ENCODE assay signal across 25 mouse cellular contexts in genomic region chr17:56954871-56955270, GRCm38 (mm10). TPM values are rescaled to one million over a fixed set of nuclear protein-coding genes. Genes with fewer than 3 reads are reported as not detected.
DNase-seq lines count a peak whose midpoint lies in the region; ATAC-seq and TF ChIP-seq lines count a peak whose summit lies in the region.
"Had no signal": no experiment of that assay in that cellular context is flagged by ENCODE, and none has a peak within 500 bp of the region (broad histone marks: within the 10 kb centered on the region; RNA-seq: fewer than 3 reads in every experiment).

No protein-coding gene starts in this region.

- 73% methylated on average over 7 of the region's 7 CpGs for WGBS in heart, embryonic 11.5 days (ENCODE audit: insufficient replicate concordance)
- WGBS in intestine, embryonic 14.5 days, result 79% methylated on average over 7 of the region's 7 CpGs
- WGBS in intestine, postnatal 0 days, result 87% methylated on average over 7 of the region's 7 CpGs
- 89% methylated on average over 7 of the region's 7 CpGs for WGBS in limb, embryonic 10.5 days
- 83% methylated on average over 7 of the region's 7 CpGs for WGBS in hindbrain, embryonic 11.5 days

- no peaks in the 10 kb centered on the region for H3K9me3 ChIP-seq in heart, embryonic 11.5 days (replicated peaks; ENCODE audit: control insufficient read depth, low read length)
- H3K9me3 ChIP-seq in intestine, embryonic 14.5 days (ENCODE audit: control insufficient read depth, low read length), result no peaks in the 10 kb centered on the region
- no peaks in the 10 kb centered on the region for H3K9me3 ChIP-seq in intestine, postnatal 0 days (ENCODE audit: control insufficient read depth)
- no peaks in the 10 kb centered on the region for H3K9me3 ChIP-seq in limb, embryonic 10.5 days (replicated peaks)
- no peaks in the 10 kb centered on the region for H3K9me3 ChIP-seq in hindbrain, embryonic 11.5 days (ENCODE audit: control insufficient read depth, low read length)
- H3K9me3 ChIP-seq: embryonic facial prominence, embryonic 13.5 days; embryonic facial prominence, embryonic 15.5 days; forebrain, embryonic 12.5 days had no signal

- H3K9ac ChIP-seq in heart, embryonic 11.5 days (ENCODE audit: low read depth, low read length), result no peak overlapping the region
- no peak overlapping the region for H3K9ac ChIP-seq in intestine, embryonic 14.5 days (ENCODE audit: low read length)
- no peak overlapping the region for H3K9ac ChIP-seq in intestine, postnatal 0 days (ENCODE audit: low read depth, low read length)
- no peak overlapping the region for H3K9ac ChIP-seq in hindbrain, embryonic 11.5 days (ENCODE audit: low read depth, low read length)
- H3K9ac ChIP-seq: embryonic facial prominence, embryonic 13.5 days; embryonic facial prominence, embryonic 15.5 days; forebrain, embryonic 12.5 days had no signal

- TF ChIP-seq CTCF in intestine, postnatal 0 days (IDR thresholded peaks at IDR 0.05; ENCODE audit: low read depth), result no peak

- no peaks in the 10 kb centered on the region for H3K27me3 ChIP-seq in heart, embryonic 11.5 days (ENCODE audit: control insufficient read depth, insufficient read depth, low read length)
- H3K27me3 ChIP-seq in intestine, embryonic 14.5 days (replicated peaks; ENCODE audit: control insufficient read depth, insufficient read depth, low read length), result no peaks in the 10 kb centered on the region
- H3K27me3 ChIP-seq in intestine, postnatal 0 days (replicated peaks; ENCODE audit: control insufficient read depth, insufficient read depth, low read length), result no peaks in the 10 kb centered on the region
- no peaks in the 10 kb centered on the region for H3K27me3 ChIP-seq in limb, embryonic 10.5 days (ENCODE audit: low read depth, poor library complexity, severe bottlenecking)
- H3K27me3 ChIP-seq in hindbrain, embryonic 11.5 days (ENCODE audit: control insufficient read depth, insufficient read depth, low read length), result no peaks in the 10 kb centered on the region
- H3K27me3 ChIP-seq: embryonic facial prominence, embryonic 13.5 days; embryonic facial prominence, embryonic 15.5 days; forebrain, embryonic 12.5 days had no signal

- ATAC-seq in heart, embryonic 11.5 days (replicated peaks; ENCODE audit: insufficient number of reproducible peaks, low FRiP score, low TSS enrichment), result no peak
- ATAC-seq in intestine, embryonic 14.5 days (replicated peaks; ENCODE audit: low FRiP score, low TSS enrichment, low read depth), result no peak
- ATAC-seq in intestine, postnatal 0 days, result no peak
- ATAC-seq in hindbrain, embryonic 11.5 days (ENCODE audit: low FRiP score), result no peak
- ATAC-seq: forebrain, embryonic 14.5 days; forebrain, embryonic 16.5 days had no signal

- no peak overlapping the region for H3K27ac ChIP-seq in heart, embryonic 11.5 days (ENCODE audit: low read depth, low read length)
- no peak overlapping the region for H3K27ac ChIP-seq in intestine, embryonic 14.5 days (ENCODE audit: low read depth)
- H3K27ac ChIP-seq in intestine, postnatal 0 days (ENCODE audit: low read depth, low read length), result no peak overlapping the region
- H3K27ac ChIP-seq in limb, embryonic 10.5 days, result no peak overlapping the region
- no peak overlapping the region for H3K27ac ChIP-seq in hindbrain, embryonic 11.5 days (ENCODE audit: low read depth, low read length)
- H3K27ac ChIP-seq: embryonic facial prominence, embryonic 13.5 days; embryonic facial prominence, embryonic 15.5 days; forebrain, embryonic 12.5 days had no signal

- H3K4me1 ChIP-seq in heart, embryonic 11.5 days (ENCODE audit: control insufficient read depth, insufficient read depth, low read length), result no peaks in the 10 kb centered on the region
- H3K4me1 ChIP-seq in intestine, embryonic 14.5 days (replicated peaks; ENCODE audit: control insufficient read depth, insufficient read depth, low read length), result no peaks in the 10 kb centered on the region
- H3K4me1 ChIP-seq in intestine, postnatal 0 days (replicated peaks; ENCODE audit: control insufficient read depth, insufficient read depth, low read length), result no peaks in the 10 kb centered on the region
- H3K4me1 ChIP-seq in limb, embryonic 10.5 days, result 0 out of 2 replicates have a peak, but pooled peaks cover 3% of the 10 kb centered on the region
- no peaks in the 10 kb centered on the region for H3K4me1 ChIP-seq in hindbrain, embryonic 11.5 days (replicated peaks; ENCODE audit: control insufficient read depth, insufficient read depth, low read length)
- H3K4me1 ChIP-seq: embryonic facial prominence, embryonic 15.5 days; forebrain, embryonic 12.5 days had no signal

- no peaks in the 10 kb centered on the region for H3K36me3 ChIP-seq in heart, embryonic 11.5 days (ENCODE audit: control insufficient read depth, insufficient read depth, low read length)
- no peaks in the 10 kb centered on the region for H3K36me3 ChIP-seq in intestine, embryonic 14.5 days (ENCODE audit: control insufficient read depth, insufficient read depth, low read length)
- no peaks in the 10 kb centered on the region for H3K36me3 ChIP-seq in intestine, postnatal 0 days (ENCODE audit: control insufficient read depth, insufficient read depth)
- no peaks in the 10 kb centered on the region for H3K36me3 ChIP-seq in limb, embryonic 10.5 days
- no peaks in the 10 kb centered on the region for H3K36me3 ChIP-seq in hindbrain, embryonic 11.5 days (ENCODE audit: control insufficient read depth, insufficient read depth, low read length)
- H3K36me3 ChIP-seq: embryonic facial prominence, embryonic 13.5 days; embryonic facial prominence, embryonic 15.5 days; forebrain, embryonic 12.5 days had no signal

- no peak overlapping the region for H3K4me3 ChIP-seq in heart, embryonic 11.5 days (ENCODE audit: low read depth, low read length)
- H3K4me3 ChIP-seq in intestine, embryonic 14.5 days (ENCODE audit: low read depth, low read length), result no peak overlapping the region
- no peak overlapping the region for H3K4me3 ChIP-seq in intestine, postnatal 0 days (ENCODE audit: low read depth, low read length)
- H3K4me3 ChIP-seq in limb, embryonic 10.5 days, result no peak overlapping the region
- H3K4me3 ChIP-seq in hindbrain, embryonic 11.5 days (ENCODE audit: low read depth, low read length), result no peak overlapping the region
- H3K4me3 ChIP-seq: embryonic facial prominence, embryonic 13.5 days; embryonic facial prominence, embryonic 15.5 days; erythroblast, embryonic 14.5 days; forebrain, embryonic 12.5 days had no signal

- H3K4me2 ChIP-seq in heart, embryonic 11.5 days, result no peak overlapping the region
- no peak overlapping the region for H3K4me2 ChIP-seq in intestine, embryonic 14.5 days (ENCODE audit: low read length)
- no peak overlapping the region for H3K4me2 ChIP-seq in intestine, postnatal 0 days (replicated peaks; ENCODE audit: low read depth)
- no peak overlapping the region for H3K4me2 ChIP-seq in hindbrain, embryonic 11.5 days (replicated peaks; ENCODE audit: low read depth, low read length)
- H3K4me2 ChIP-seq: embryonic facial prominence, embryonic 13.5 days; embryonic facial prominence, embryonic 15.5 days; forebrain, embryonic 12.5 days had no signal

- peak; percentile 76 for DNase-seq in heart, adult 11 months
- DNase-seq in intestine, embryonic 14.5 days (ENCODE audit: low spot score), result peak; percentile 3
- DNase-seq in limb, embryonic 10.5 days (ENCODE audit: low spot score), result peak; percentile 24
- DNase-seq in hindbrain, embryonic 11.5 days (ENCODE audit: low spot score), result no peak
- DNase-seq: adrenal gland, adult 2 months; adrenal gland, postnatal 10 days; adrenal gland, postnatal 25 days; cerebellum, adult 11 months; cerebellum, adult 18-20 months; cerebellum, adult 8-10 months; cerebellum, adult 9-11 months; cerebellum, postnatal 14 days; cerebellum, postnatal 36 days; embryo, embryonic 11 days had no signal

RNA-seq across cellular contexts. Expression of gene Mllt1, which starts 19.7 kb away (rescaled TPM):
- 14.2 and 20.1 TPM in 2 replicates for polyA plus RNA-seq in heart, embryonic 11.5 days (2014; fragmentation: Nextera tagmentation; extraction: Ambion mirVana)
- 26.7 and 30.4 TPM in 2 replicates for polyA plus RNA-seq in intestine, embryonic 14.5 days (2014; fragmentation: Nextera tagmentation; extraction: Ambion mirVana)
- polyA plus RNA-seq in intestine, postnatal 0 days (2015; fragmentation: Nextera tagmentation; extraction: Ambion mirVana), result 10.5 and 11.9 TPM in 2 replicates
- 79.0 and 90.2 TPM in 2 replicates for polyA plus RNA-seq in limb, embryonic 10.5 days (2016; fragmentation: Nextera tagmentation; extraction: Ambion mirVana)
- 26.0 and 32.2 TPM in 2 replicates for polyA plus RNA-seq in hindbrain, embryonic 11.5 days (2014; fragmentation: Nextera tagmentation; extraction: Ambion mirVana)

RNA-seq across cellular contexts. Expression of gene Acer1, which starts 27.1 kb away (rescaled TPM):
- not detected in 2 replicates for polyA plus RNA-seq in heart, embryonic 11.5 days (2014; fragmentation: Nextera tagmentation; extraction: Ambion mirVana)
- 0.09 and 0.28 TPM in 2 replicates for polyA plus RNA-seq in intestine, embryonic 14.5 days (2014; fragmentation: Nextera tagmentation; extraction: Ambion mirVana)
- 0.44 and 0.65 TPM in 2 replicates for polyA plus RNA-seq in intestine, postnatal 0 days (2015; fragmentation: Nextera tagmentation; extraction: Ambion mirVana)
- not detected in 2 replicates for polyA plus RNA-seq in limb, embryonic 10.5 days (2016; fragmentation: Nextera tagmentation; extraction: Ambion mirVana)
- not detected in 2 replicates for polyA plus RNA-seq in hindbrain, embryonic 11.5 days (2014; fragmentation: Nextera tagmentation; extraction: Ambion mirVana)
- polyA plus RNA-seq: brain, embryonic 14.5 days; C2C12; embryonic facial prominence, embryonic 11.5 days; erythroblast, embryonic 14.5 days; forebrain, embryonic 12.5 days; forebrain, embryonic 14.5 days; forebrain, embryonic 16.5 days had no signal

RNA-seq across cellular contexts. Expression of gene Clpp, which starts 35.2 kb away (rescaled TPM):
- polyA plus RNA-seq in heart, embryonic 11.5 days (2014; fragmentation: Nextera tagmentation; extraction: Ambion mirVana), result 124 and 130 TPM in 2 replicates
- 186 and 190 TPM in 2 replicates for polyA plus RNA-seq in intestine, embryonic 14.5 days (2014; fragmentation: Nextera tagmentation; extraction: Ambion mirVana)
- polyA plus RNA-seq in intestine, postnatal 0 days (2015; fragmentation: Nextera tagmentation; extraction: Ambion mirVana), result 77.5 and 78.0 TPM in 2 replicates
- 189 and 200 TPM in 2 replicates for polyA plus RNA-seq in limb, embryonic 10.5 days (2016; fragmentation: Nextera tagmentation; extraction: Ambion mirVana)
- 146 and 152 TPM in 2 replicates for polyA plus RNA-seq in hindbrain, embryonic 11.5 days (2014; fragmentation: Nextera tagmentation; extraction: Ambion mirVana)

RNA-seq across cellular contexts. Expression of gene Alkbh7, which starts 42.3 kb away (rescaled TPM):
- polyA plus RNA-seq in heart, embryonic 11.5 days (2014; fragmentation: Nextera tagmentation; extraction: Ambion mirVana), result 49.4 and 50.8 TPM in 2 replicates
- 48.0 and 49.1 TPM in 2 replicates for polyA plus RNA-seq in intestine, embryonic 14.5 days (2014; fragmentation: Nextera tagmentation; extraction: Ambion mirVana)
- polyA plus RNA-seq in intestine, postnatal 0 days (2015; fragmentation: Nextera tagmentation; extraction: Ambion mirVana), result 25.7 and 28.7 TPM in 2 replicates
- polyA plus RNA-seq in limb, embryonic 10.5 days (2016; fragmentation: Nextera tagmentation; extraction: Ambion mirVana), result 44.2 and 44.9 TPM in 2 replicates
- polyA plus RNA-seq in hindbrain, embryonic 11.5 days (2014; fragmentation: Nextera tagmentation; extraction: Ambion mirVana), result 32.4 and 33.0 TPM in 2 replicates

RNA-seq across cellular contexts. Expression of gene Pspn, which starts 44.9 kb away (rescaled TPM):
- polyA plus RNA-seq in heart, embryonic 11.5 days (2014; fragmentation: Nextera tagmentation; extraction: Ambion mirVana), result 0.50 and 0.72 TPM in 2 replicates
- polyA plus RNA-seq in intestine, embryonic 14.5 days (2014; fragmentation: Nextera tagmentation; extraction: Ambion mirVana), result not detected in 2 replicates
- polyA plus RNA-seq in intestine, postnatal 0 days (2015; fragmentation: Nextera tagmentation; extraction: Ambion mirVana), result not detected in 2 replicates
- polyA plus RNA-seq in limb, embryonic 10.5 days (2016; fragmentation: Nextera tagmentation; extraction: Ambion mirVana), result not detected in 2 replicates
- polyA plus RNA-seq in hindbrain, embryonic 11.5 days (2014; fragmentation: Nextera tagmentation; extraction: Ambion mirVana), result 0.36 TPM in 1 of 2 replicates, not detected in the other
- polyA plus RNA-seq: embryonic facial prominence, embryonic 11.5 days; embryonic facial prominence, embryonic 13.5 days; embryonic facial prominence, embryonic 15.5 days; erythroblast, embryonic 14.5 days had no signal
